Mouse (Mus musculus) stomach, embryonic 16.5 days (tissue): ENCODE results near the gene Oasl1. TPM values are rescaled to one million over a fixed set of nuclear protein-coding genes. Genes with fewer than 3 reads are reported as not detected.
"Not testable (repeated sequence)": the region's sequence is repeated elsewhere in the genome, so short reads cannot be mapped to it uniquely, and the experiment has no call there.

Source experiments
- ATAC-seq: fragments of 200-750 bp; cut with Nextera tagmentation; 2 replicates; pipeline ENCODE4 v1.8.0; 2017; ENCODE audit warnings: moderate number of reproducible peaks, moderate TSS enrichment; ENCODE audit not compliant: insufficient read depth, low FRiP score
- H3K27ac ChIP-seq: fragments of 300-500 bp; sonication (generic); 2 replicates; pipeline ENCODE4 v1.5.1; 2014; ENCODE audit warnings: low read length
- H3K27me3 ChIP-seq: fragments of 300-500 bp; sonication (generic); 2 replicates; pipeline ENCODE4 v1.6.1; 2014; ENCODE audit warnings: low read length, control low read depth, mixed read lengths; ENCODE audit not compliant: control insufficient read depth, insufficient read depth
- H3K36me3 ChIP-seq: fragments of 300-500 bp; sonication (generic); 2 replicates; pipeline ENCODE4 v1.6.1; 2014; ENCODE audit warnings: low read length; ENCODE audit not compliant: control insufficient read depth, insufficient read depth
- H3K4me1 ChIP-seq: fragments of 300-500 bp; sonication (generic); 2 replicates; pipeline ENCODE4 v1.6.1; 2014; ENCODE audit warnings: low read length, control low read depth, mixed read lengths; ENCODE audit not compliant: control insufficient read depth, insufficient read depth
- H3K4me2 ChIP-seq: fragments of 300-500 bp; sonication (generic); 2 replicates; pipeline ENCODE4 v1.6.1; 2014; ENCODE audit warnings: low read depth, low read length, mixed read lengths
- H3K4me3 ChIP-seq: fragments of 300-500 bp; sonication (generic); replicated peaks from 2 replicates; pipeline ENCODE4 v1.5.1; 2014; ENCODE audit warnings: mild to moderate bottlenecking, low read length
- H3K9ac ChIP-seq: fragments of 300-500 bp; sonication (generic); 2 replicates; pipeline ENCODE4 v1.6.1; 2014; ENCODE audit warnings: low read length
- H3K9me3 ChIP-seq: fragments of 300-500 bp; sonication (generic); replicated peaks from 2 replicates; pipeline ENCODE4 v1.6.1; 2016; ENCODE audit warnings: low read length, control low read depth; ENCODE audit not compliant: control insufficient read depth
- WGBS: fragments of 180-500 bp; shearing (Covaris S2); extraction: QIAGEN DNeasy Blood & Tissue Kit; methylation state at CpG from one replicate; pipeline ENCODE4 v1.1.7; 2014; 5-methylcytosine and 5-hydroxymethylcytosine counted together
- polyA plus RNA-seq: library from polyadenylated mRNA; unstranded; fragments of >200 nt; fragmentation: Nextera tagmentation; extraction: Ambion mirVana; gene quantifications from 2 replicates; pipeline ENCODE4 v1.2.1, GENCODE M21; 2015

Gene Oasl1
- polyA plus RNA-seq, 1 experiment from 2014 or later: 1.3 TPM

GRCm38 (mm10) chr5:114941138-114941537 lies 18.1 kb downstream of the Oasl1 start:
- H3K9ac ChIP-seq, H3K36me3 ChIP-seq, H3K4me2 ChIP-seq, H3K4me3 ChIP-seq, H3K27ac ChIP-seq, H3K4me1 ChIP-seq, ATAC-seq, H3K27me3 ChIP-seq, H3K9me3 ChIP-seq: not testable (repeated sequence)
- 55% methylated on average over 3 of the region's 3 CpGs for WGBS

- H3K9ac ChIP-seq: peak within 1 kb of the TSS; percentile 89
- H3K27me3 ChIP-seq: no peaks in the 10 kb centered on the region
- peak within 1 kb of the TSS; percentile 82 for H3K4me3 ChIP-seq
- peak within 1 kb of the TSS; percentile 82 for H3K4me2 ChIP-seq
- WGBS: under 1% methylated on average over 39 of the region's 39 CpGs
- no peaks in the 10 kb centered on the region for H3K9me3 ChIP-seq
- peaks cover 7% of the 10 kb centered on the region for H3K4me1 ChIP-seq
- ATAC-seq: peak; percentile 93
- H3K36me3 ChIP-seq: no peaks in the 10 kb centered on the region
- peak within 1 kb of the TSS; percentile 76 for H3K27ac ChIP-seq
These were observed 19.2 kb downstream of the Oasl1 start, which contains the start of gene 2210016L21Rik for GRCm38 (mm10) chr5:114942074-114942765. Gene 2210016L21Rik (plus strand): TSS chr5:114942158.

DNA sequence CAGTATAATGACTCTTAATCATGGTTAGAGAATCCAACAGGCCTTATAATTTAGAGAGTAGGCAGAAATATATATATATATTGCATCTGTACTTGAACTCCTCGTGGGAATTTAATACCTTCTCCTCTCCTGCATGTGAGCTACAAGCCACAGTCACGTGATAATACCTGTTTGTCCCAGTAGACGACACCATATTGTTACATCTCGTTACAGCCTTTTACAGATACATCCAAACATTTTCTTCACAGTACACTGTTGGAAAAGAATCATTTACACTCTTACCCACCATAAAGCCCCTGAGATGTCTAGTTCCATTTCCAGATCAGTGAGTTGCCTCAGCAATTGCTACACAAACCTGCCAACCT lies 19.7 kb downstream of the Oasl1 start:
- no peak for ATAC-seq
- peak overlapping the region; percentile 89 for H3K9ac ChIP-seq
- peak overlapping the region; percentile 82 for H3K4me3 ChIP-seq
- peak overlapping the region; percentile 82 for H3K4me2 ChIP-seq
- WGBS: 37% methylated on average over 4 of the region's 4 CpGs
- H3K36me3 ChIP-seq: peaks cover 3% of the 10 kb centered on the region; the same call in 1 of the 2 replicates
- peak overlapping the region; percentile 76; the same call in 1 of the 2 replicates for H3K27ac ChIP-seq
- H3K27me3 ChIP-seq: no peaks in the 10 kb centered on the region
- H3K4me1 ChIP-seq: peaks cover 7% of the 10 kb centered on the region
- no peaks in the 10 kb centered on the region for H3K9me3 ChIP-seq

DNA sequence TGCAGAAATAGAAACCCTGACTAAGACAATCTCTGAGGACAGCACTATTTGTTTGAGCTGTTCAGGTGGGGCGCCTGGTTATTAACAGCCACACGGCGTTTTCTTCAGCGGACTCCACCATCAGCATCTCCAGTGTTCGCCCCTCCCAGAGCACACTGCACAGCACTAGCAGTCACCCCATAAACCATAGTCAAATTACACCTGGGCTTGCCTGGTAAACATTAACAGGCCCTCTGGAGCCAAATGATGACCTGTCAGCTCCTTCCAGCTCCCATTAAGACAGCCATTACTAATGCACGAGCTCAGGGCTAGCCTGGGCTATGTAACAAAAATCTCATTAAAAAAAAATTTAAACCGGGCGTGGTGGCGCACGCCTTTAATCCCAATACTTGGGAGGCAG lies 22.0 kb downstream of the Oasl1 start:
- Histone ChIP-seq H3K4me2 (no peak overlapping the region), H3K27me3 (no peaks in the 10 kb centered on the region), H3K4me1 (peaks cover 15% of the 10 kb centered on the region), H3K9me3 (no peaks in the 10 kb centered on the region), H3K9ac (no peak overlapping the region), H3K27ac (no peak overlapping the region), H3K4me3 (no peak overlapping the region), H3K36me3 (peaks cover 6% of the 10 kb centered on the region; the same call in 1 of the 2 replicates)
- 93% methylated on average over 10 of the region's 10 CpGs for WGBS
- no peak for ATAC-seq

DNA sequence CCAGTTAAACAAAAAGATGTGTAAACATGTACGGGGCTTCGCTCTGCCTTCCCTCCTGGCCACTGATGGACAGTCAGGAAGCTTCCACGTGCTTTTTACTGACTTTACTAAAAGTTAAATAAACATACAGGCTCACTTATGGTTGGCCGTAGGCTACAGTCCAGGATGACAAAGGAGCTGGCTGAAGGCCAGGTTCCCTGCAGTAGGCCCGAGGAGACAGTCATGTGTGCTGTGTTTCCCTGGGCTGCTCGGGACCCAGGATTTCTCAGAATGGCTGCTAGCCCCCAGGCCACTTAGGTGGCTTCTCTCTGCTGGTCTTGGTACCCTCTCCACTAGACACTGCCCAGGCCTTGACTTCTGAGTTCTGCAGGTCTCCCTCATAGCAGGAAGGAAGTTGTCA lies 25.9 kb downstream of the Oasl1 start:
- Histone ChIP-seq H3K36me3 (peaks cover 6% of the 10 kb centered on the region; the same call in 1 of the 2 replicates), H3K27ac (no peak overlapping the region), H3K4me1 (peaks cover 8% of the 10 kb centered on the region; the same call in 1 of the 2 replicates), H3K9me3 (no peaks in the 10 kb centered on the region), H3K4me3 (no peak overlapping the region), H3K27me3 (no peaks in the 10 kb centered on the region), H3K9ac (no peak overlapping the region), H3K4me2 (no peak overlapping the region)
- WGBS: 24% methylated on average over 6 of the region's 6 CpGs
- peak; percentile 65 for ATAC-seq

- no peaks in the 10 kb centered on the region for H3K9me3 ChIP-seq
- H3K4me1 ChIP-seq: peaks cover 8% of the 10 kb centered on the region; the same call in 1 of the 2 replicates
- H3K4me2 ChIP-seq: no peak overlapping the region
- H3K27ac ChIP-seq: no peak overlapping the region
- H3K4me3 ChIP-seq: no peak overlapping the region
- no peak overlapping the region for H3K9ac ChIP-seq
- no peak for ATAC-seq
- H3K27me3 ChIP-seq: no peaks in the 10 kb centered on the region
- WGBS: 34% methylated on average over 5 of the region's 5 CpGs
- H3K36me3 ChIP-seq: peaks cover 6% of the 10 kb centered on the region; the same call in 1 of the 2 replicates
These were observed 26.3 kb downstream of the Oasl1 start for GRCm38 (mm10) chr5:114949316-114949715.

DNA sequence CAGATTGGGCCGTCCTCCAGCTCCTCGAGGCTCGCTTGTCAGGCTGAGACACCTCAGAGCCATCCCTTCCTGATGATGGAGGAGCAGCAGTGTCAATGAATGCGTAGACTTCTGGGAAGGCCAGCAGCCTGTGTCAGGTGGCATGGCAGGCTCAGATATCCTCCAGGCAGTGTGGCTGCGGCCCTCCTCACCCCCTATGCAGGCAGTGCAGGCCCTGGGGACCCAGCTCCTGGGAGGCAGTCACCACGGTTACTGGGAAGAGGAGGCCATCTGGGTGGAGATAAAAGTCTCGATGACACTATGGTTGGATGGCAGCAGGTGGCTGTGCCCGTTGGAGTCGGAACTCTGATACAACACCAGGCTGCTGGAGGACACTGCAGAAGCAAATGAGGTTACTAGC lies 26.8 kb downstream of the Oasl1 start:
- H3K4me2 ChIP-seq: no peak overlapping the region
- peaks cover 6% of the 10 kb centered on the region; the same call in 1 of the 2 replicates for H3K36me3 ChIP-seq
- ATAC-seq: no peak
- H3K9ac ChIP-seq: no peak overlapping the region
- H3K27me3 ChIP-seq: no peaks in the 10 kb centered on the region
- H3K4me1 ChIP-seq: peaks cover 8% of the 10 kb centered on the region; the same call in 1 of the 2 replicates
- H3K27ac ChIP-seq: no peak overlapping the region
- H3K4me3 ChIP-seq: no peak overlapping the region
- 81% methylated on average over 9 of the region's 9 CpGs for WGBS
- H3K9me3 ChIP-seq: no peaks in the 10 kb centered on the region

DNA sequence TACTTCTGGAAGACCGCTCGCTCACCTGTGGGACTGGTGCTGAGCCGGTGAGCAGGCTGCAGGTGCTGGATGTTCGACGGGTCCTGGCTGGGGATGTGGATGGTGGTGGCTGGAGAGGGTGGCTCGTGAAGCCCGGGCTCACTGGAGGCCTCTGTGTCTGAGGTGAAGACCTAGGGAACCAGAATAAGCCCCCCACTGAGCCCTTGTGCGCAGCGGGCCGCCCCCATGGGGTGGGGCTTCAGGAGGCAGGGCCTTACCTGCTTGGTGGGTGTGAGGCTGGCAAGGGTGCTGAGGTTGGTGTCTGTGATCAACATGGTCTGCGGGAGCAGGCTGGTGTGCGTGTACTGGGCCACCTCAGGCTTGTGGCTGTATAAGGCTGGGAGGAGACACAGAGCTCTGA lies 27.6 kb downstream of the Oasl1 start:
- H3K4me2 ChIP-seq: no peak overlapping the region
- H3K4me3 ChIP-seq: no peak overlapping the region
- no peaks in the 10 kb centered on the region for H3K27me3 ChIP-seq
- no peak overlapping the region for H3K27ac ChIP-seq
- H3K9ac ChIP-seq: no peak overlapping the region
- 72% methylated on average over 12 of the region's 12 CpGs for WGBS
- H3K4me1 ChIP-seq: peaks cover 8% of the 10 kb centered on the region; the same call in 1 of the 2 replicates
- ATAC-seq: no peak
- H3K9me3 ChIP-seq: no peaks in the 10 kb centered on the region
- peaks cover 6% of the 10 kb centered on the region; the same call in 1 of the 2 replicates for H3K36me3 ChIP-seq

GRCm38 (mm10) chr5:114951279-114951880 lies 28.3 kb downstream of the Oasl1 start:
- H3K27me3 ChIP-seq: no peaks in the 10 kb centered on the region
- peaks cover 6% of the 10 kb centered on the region; the same call in 1 of the 2 replicates for H3K36me3 ChIP-seq
- H3K27ac ChIP-seq: no peak overlapping the region
- no peaks in the 10 kb centered on the region for H3K9me3 ChIP-seq
- H3K4me1 ChIP-seq: peaks cover 8% of the 10 kb centered on the region; the same call in 1 of the 2 replicates
- H3K4me2 ChIP-seq: no peak overlapping the region
- H3K4me3 ChIP-seq: no peak overlapping the region
- no peak for ATAC-seq
- WGBS: 79% methylated on average over 21 of the region's 21 CpGs
- H3K9ac ChIP-seq: no peak overlapping the region
